Mouse (Mus musculus) kidney, embryonic 15.5 days (tissue): ENCODE measurements around the gene Tmtc1. TPM values are rescaled to one million over a fixed set of nuclear protein-coding genes. Genes with fewer than 3 reads are reported as not detected.
A peak's percentile ranks its signal among the peaks of the same experiment; 100 is the strongest.

Experiments
- ATAC-seq: fragments of 200-750 bp; cut with Nextera tagmentation; replicated peaks from 2 replicates; pipeline ENCODE4 v1.8.0; 2017; ENCODE audit warnings: moderate TSS enrichment; ENCODE audit not compliant: low FRiP score
- H3K27ac ChIP-seq: fragments of 300-500 bp; sonication (generic); 2 replicates; pipeline ENCODE4 v1.5.1; 2015; ENCODE audit warnings: mild to moderate bottlenecking, inconsistent platforms
- H3K27me3 ChIP-seq: fragments of 300-500 bp; sonication (generic); 2 replicates; pipeline ENCODE4 v1.6.1; 2015; ENCODE audit warnings: inconsistent platforms
- H3K36me3 ChIP-seq: fragments of 300-500 bp; sonication (generic); 2 replicates; pipeline ENCODE4 v1.6.1; 2015; ENCODE audit warnings: inconsistent platforms
- H3K4me1 ChIP-seq: fragments of 300-500 bp; sonication (generic); 2 replicates; pipeline ENCODE4 v1.6.1; 2015; ENCODE audit warnings: inconsistent platforms
- H3K4me2 ChIP-seq: fragments of 300-500 bp; sonication (generic); 2 replicates; pipeline ENCODE4 v1.6.1; 2015; ENCODE audit warnings: moderate library complexity, mild to moderate bottlenecking, inconsistent platforms
- H3K4me3 ChIP-seq: fragments of 300-500 bp; sonication (generic); replicated peaks from 2 replicates; pipeline ENCODE4 v1.5.1; 2015; ENCODE audit warnings: mild to moderate bottlenecking, inconsistent platforms
- H3K9ac ChIP-seq: fragments of 300-500 bp; sonication (generic); 2 replicates; pipeline ENCODE4 v1.6.1; 2015; ENCODE audit warnings: mild to moderate bottlenecking, inconsistent platforms
- H3K9me3 ChIP-seq: fragments of 300-500 bp; sonication (generic); replicated peaks from 2 replicates; pipeline ENCODE4 v1.6.1; 2016; ENCODE audit warnings: inconsistent platforms
- WGBS: fragments of 180-500 bp; shearing (Covaris S2); methylation state at CpG from one replicate; pipeline ENCODE4 v1.1.7; 2015; ENCODE audit warnings: mixed read lengths; 5-methylcytosine and 5-hydroxymethylcytosine counted together
- polyA plus RNA-seq: library from polyadenylated mRNA; unstranded; fragments of >200 nt; fragmentation: Nextera tagmentation; extraction: Ambion mirVana; gene quantifications from 2 replicates; pipeline ENCODE4 v1.2.1, GENCODE M21; 2015

The Tmtc1 gene
- polyA plus RNA-seq, 1 experiment from 2014 or later: 2.0 TPM

DNA sequence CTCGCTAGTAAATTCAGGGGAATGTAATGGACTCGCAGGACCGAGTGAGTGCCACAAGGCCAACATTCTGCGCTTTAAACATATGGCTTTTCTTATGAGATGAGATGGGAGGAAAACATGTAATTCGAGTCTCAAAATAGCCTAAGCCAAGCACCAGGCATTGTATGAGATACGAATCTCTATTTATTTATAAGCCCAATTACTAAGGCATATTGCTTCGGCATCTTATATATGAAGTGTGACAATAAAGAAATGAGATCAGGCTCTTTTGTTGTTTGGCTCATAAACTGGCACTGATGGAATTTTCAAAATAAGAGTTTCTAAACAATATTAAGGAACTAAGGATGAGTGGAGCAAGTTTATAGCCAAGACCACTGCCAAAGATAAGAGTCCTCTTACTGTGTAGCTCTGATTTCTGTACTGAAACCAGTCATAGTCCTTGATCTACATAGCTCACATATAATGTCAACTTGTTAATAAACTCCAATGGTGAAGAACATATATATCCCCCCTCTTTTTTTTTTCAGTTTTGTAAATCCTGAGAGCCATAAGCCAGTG, 84.8 kb downstream of the Tmtc1 start:
- no peak for ATAC-seq
- no peak overlapping the region for H3K4me2 ChIP-seq
- no peaks in the 10 kb centered on the region for H3K27me3 ChIP-seq
- 66% methylated on average over 7 of the region's 7 CpGs for WGBS
- H3K36me3 ChIP-seq: peaks cover 22% of the 10 kb centered on the region
- no peak overlapping the region for H3K27ac ChIP-seq
- H3K9ac ChIP-seq: no peak overlapping the region
- H3K4me3 ChIP-seq: no peak overlapping the region
- H3K9me3 ChIP-seq: peaks cover 5% of the 10 kb centered on the region; the same call in 1 of the 2 replicates
- H3K4me1 ChIP-seq: peaks cover 14% of the 10 kb centered on the region

DNA sequence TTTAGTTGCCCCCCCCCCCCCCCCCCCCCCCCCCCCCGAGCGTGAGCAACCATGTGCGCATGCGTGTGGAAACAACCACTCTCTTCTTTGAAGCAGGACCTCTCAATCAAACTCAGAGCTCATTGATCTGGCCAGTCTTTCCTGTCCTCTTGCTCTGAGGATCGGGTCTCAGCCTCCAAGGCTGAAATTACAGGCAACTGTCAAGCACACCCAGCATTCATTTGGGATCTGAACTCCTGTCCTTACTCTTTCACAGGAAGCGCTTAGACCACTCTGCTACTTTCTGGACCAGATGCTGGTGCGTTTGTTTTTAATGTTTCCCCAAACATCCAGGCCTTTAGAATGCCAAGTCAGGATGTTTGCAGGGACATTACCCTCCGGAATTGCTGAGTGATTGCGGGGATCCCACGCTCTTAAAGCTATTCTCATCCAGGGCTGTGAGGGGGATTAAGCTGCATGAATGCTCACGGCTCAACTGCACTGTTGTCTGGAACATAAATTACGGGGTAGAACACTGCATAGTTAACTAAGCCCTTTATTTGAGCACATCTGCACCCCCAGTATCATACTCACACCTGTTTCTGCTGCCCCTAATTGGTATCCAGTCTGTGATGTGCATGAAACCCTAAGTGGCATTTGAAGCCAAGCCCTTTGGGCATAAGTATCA, 85.5 kb downstream of the Tmtc1 start:
- H3K27ac ChIP-seq: no peak overlapping the region
- H3K9me3 ChIP-seq: peaks cover 5% of the 10 kb centered on the region; the same call in 1 of the 2 replicates
- peaks cover 22% of the 10 kb centered on the region for H3K36me3 ChIP-seq
- H3K4me2 ChIP-seq: no peak overlapping the region
- no peak overlapping the region for H3K9ac ChIP-seq
- ATAC-seq: no peak
- no peak overlapping the region for H3K4me3 ChIP-seq
- 52% methylated on average over 8 of the region's 12 CpGs for WGBS
- H3K27me3 ChIP-seq: no peaks in the 10 kb centered on the region
- peaks cover 14% of the 10 kb centered on the region for H3K4me1 ChIP-seq

DNA sequence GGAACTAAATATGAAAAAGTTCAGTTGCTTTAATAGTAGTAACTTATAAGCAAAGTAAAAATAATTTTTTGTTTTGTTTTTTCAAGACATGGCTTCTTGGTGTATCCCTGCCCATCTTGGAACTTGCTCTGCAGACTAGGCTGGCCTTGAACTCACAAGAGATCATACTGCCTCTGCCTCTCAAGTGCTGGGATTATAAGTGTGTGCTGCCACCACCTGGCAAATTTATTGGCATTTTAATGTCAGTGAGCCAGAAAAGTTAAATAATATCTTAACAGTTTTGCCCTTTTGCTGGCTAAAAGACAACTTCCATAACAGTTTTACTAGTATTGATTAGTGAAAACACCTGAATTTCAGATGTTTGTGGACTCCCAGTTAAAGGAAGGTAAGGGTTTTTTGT, 88.0 kb downstream of the Tmtc1 start:
- Histone ChIP-seq H3K27ac (no peak overlapping the region), H3K27me3 (no peaks in the 10 kb centered on the region), H3K4me1 (peaks cover 9% of the 10 kb centered on the region), H3K4me2 (no peak overlapping the region), H3K4me3 (no peak overlapping the region), H3K36me3 (peaks cover 22% of the 10 kb centered on the region), H3K9me3 (peaks cover 5% of the 10 kb centered on the region; the same call in 1 of the 2 replicates), H3K9ac (no peak overlapping the region)
- ATAC-seq: no peak

DNA sequence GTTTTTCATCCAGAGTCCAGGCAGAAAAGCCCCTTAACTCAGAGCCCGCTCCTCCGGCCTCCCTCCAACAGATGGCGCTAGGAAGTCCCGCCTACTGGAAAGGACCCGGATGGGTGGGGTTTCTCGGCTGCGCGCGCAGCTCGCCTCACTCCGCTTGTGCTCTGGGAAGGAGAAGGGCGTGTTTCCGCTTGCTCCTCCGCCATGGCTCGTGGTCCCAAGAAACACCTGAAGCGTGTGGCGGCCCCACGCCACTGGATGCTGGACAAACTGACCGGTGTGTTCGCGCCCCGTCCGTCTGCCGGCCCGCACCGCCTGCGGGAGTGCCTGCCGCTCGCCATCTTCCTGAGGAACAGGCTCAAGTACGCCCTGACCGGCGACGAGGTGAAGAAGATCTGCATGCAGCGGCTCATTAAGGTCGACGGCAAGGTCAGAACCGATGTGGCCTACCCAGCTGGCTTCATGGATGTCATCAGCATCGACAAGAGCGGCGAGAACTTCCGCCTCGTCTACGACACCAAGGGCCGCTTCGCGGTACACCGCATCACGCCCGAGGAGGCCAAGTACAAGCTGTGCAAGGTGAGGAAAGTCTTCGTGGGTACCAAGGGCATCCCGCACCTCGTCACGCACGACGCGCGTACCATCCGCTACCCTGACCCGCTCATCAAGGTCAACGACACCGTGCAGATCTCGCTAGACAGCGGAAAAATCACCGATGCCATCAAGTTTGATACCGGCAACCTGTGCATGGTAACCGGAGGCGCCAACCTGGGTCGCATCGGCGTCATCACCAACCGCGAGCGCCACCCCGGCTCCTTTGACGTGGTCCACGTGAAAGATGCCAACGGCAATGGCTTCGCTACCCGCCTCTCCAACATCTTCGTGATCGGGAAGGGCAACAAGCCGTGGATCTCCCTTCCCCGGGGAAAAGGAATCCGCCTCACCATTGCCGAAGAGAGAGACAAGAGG, 89.4 kb downstream of the Tmtc1 start:
- ATAC-seq: peak; percentile 91
- Histone ChIP-seq H3K27ac (no peak overlapping the region), H3K9ac (peak overlapping the region; percentile 48), H3K27me3 (no peaks in the 10 kb centered on the region), H3K4me2 (peak overlapping the region; percentile 71), H3K36me3 (peaks cover 22% of the 10 kb centered on the region), H3K4me3 (peak overlapping the region; percentile 50), H3K4me1 (peaks cover 9% of the 10 kb centered on the region), H3K9me3 (peaks cover 5% of the 10 kb centered on the region; the same call in 1 of the 2 replicates)
- WGBS: 32% methylated on average over 85 of the region's 85 CpGs

DNA sequence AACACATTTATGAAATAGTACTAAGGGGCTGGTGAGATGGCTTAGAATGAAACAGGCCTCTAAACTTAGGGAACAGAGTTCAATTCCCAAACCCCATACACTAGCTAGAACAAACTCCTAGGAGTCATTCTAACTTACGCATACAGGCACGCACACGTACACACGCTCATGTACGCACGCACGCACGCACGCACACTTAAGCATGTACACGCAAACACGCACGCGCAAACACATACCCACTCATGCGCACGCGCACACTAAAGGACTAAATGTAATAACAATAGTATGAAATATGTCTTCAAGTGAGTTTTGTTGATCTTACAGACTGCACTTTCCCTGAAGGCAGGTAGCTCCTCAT, 90.1 kb downstream of the Tmtc1 start:
- H3K9me3 ChIP-seq: peaks cover 5% of the 10 kb centered on the region; the same call in 1 of the 2 replicates
- WGBS: 83% methylated on average over 16 of the region's 16 CpGs

DNA sequence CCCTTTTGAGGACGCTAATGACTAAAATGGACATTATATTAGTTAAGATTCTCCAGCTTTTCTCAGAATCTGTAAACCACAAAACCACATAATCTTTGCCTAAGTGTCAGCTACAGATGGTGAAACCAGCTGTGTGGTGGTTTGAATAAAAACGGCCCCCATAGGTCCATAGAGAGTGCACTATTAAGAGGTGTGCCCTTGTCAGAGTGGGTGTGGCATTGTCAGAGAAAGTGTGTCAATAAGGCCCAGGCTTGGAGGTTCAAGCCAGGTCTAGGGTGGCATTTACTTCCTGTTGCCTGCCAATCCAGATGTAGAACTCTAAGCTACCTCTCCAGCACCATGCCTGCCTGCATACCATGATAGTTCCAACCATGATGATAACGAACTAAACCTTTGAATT, 99.2 kb downstream of the Tmtc1 start:
- H3K9me3 ChIP-seq: no peaks in the 10 kb centered on the region
- ATAC-seq: no peak
- H3K4me1 ChIP-seq: no peaks in the 10 kb centered on the region
- H3K4me2 ChIP-seq: no peak overlapping the region
- no peaks in the 10 kb centered on the region for H3K36me3 ChIP-seq
- H3K4me3 ChIP-seq: no peak overlapping the region
- H3K27me3 ChIP-seq: no peaks in the 10 kb centered on the region
- no peak overlapping the region for H3K27ac ChIP-seq
- no peak overlapping the region for H3K9ac ChIP-seq
- 84% methylated on average over 3 of the region's 3 CpGs for WGBS

More for the DNA sequence above, 90.1 kb downstream of the Tmtc1 start:
- H3K4me3 ChIP-seq: peak overlapping the region; percentile 50
- peak; percentile 44 for ATAC-seq
- peaks cover 22% of the 10 kb centered on the region for H3K36me3 ChIP-seq
- H3K27me3 ChIP-seq: no peaks in the 10 kb centered on the region
- peaks cover 7% of the 10 kb centered on the region for H3K4me1 ChIP-seq
- H3K9ac ChIP-seq: no peak overlapping the region
- H3K4me2 ChIP-seq: peak overlapping the region; percentile 71
- H3K27ac ChIP-seq: no peak overlapping the region

DNA sequence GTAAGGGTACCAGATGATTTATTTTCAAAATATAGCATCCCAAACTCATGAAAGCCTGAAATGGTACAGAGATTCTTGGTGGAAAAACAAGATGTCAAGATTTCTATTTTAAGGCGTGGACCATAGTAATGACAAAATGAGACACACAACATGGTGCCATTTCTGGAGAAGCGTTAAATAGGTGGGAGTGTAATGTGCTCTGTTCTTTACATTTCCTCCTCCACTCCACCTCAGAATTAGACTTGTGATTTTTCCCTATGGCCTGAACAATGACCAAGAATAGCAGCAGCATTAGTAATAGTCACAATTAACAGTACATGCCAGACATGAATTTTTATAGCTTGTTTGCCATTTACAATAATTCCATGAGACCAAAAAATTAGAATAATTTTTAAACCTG, 102.0 kb downstream of the Tmtc1 start:
- Histone ChIP-seq H3K4me3 (no peak overlapping the region), H3K4me2 (no peak overlapping the region), H3K27me3 (no peaks in the 10 kb centered on the region), H3K27ac (no peak overlapping the region), H3K36me3 (no peaks in the 10 kb centered on the region), H3K4me1 (no peaks in the 10 kb centered on the region), H3K9ac (no peak overlapping the region), H3K9me3 (no peaks in the 10 kb centered on the region)
- no peak for ATAC-seq
- 78% methylated on average over 2 of the region's 2 CpGs for WGBS

DNA sequence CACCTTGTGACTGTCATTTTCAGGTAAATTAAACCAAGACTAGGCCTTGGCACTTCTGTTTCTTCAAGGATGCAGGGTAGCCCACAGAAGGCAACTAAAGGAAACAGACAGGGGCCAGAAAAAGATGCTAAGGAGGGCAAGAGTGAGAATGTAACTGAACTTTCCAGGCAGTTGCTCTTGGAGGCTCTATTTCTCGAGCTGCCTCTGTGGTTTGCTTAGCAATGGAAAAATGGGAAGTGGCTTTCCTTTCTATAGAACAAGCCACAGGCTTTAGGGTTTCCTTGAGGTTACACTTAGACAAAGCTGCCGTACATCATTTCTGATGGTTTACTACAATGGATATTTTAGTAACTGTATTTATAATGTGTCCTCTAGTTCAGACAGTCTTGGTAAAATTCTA, 102.4 kb downstream of the Tmtc1 start:
- 79% methylated on average over 2 of the region's 2 CpGs for WGBS
- Histone ChIP-seq H3K27ac (no peak overlapping the region), H3K9me3 (no peaks in the 10 kb centered on the region)

DNA sequence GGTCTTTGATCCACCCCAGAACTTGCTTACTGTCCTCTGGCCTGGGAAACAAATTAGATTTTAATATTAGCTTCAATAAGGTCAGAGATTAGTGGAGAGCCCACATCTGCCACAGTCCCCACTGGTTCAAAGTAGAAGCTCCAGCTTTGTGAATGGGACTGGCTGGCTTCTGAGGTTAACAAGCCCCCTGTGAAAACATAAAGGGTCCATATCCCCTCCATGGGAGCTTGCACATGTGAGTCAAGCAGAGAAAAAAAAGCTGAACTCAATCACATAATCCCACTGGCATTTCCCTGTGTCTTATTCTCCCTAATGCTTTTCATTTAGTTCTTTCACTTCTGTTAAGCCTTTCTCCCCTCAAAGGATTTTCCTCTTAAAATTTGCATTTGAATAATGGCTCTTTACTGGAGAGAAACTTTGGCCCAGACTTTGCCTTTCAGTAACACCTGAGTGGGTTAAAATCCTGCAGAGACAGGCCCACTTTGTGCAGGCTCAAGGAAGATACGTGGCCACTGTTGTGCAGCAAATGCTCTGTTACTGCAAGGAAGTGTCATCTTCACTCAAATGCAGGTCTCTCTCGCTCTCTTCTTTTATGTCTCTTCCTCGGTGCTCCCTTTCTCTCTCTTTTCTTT, 105.7 kb downstream of the Tmtc1 start:
- H3K4me3 ChIP-seq: no peak overlapping the region
- no peaks in the 10 kb centered on the region for H3K27me3 ChIP-seq
- ATAC-seq: no peak
- no peak overlapping the region for H3K9ac ChIP-seq
- no peak overlapping the region for H3K27ac ChIP-seq
- no peaks in the 10 kb centered on the region for H3K36me3 ChIP-seq
- no peaks in the 10 kb centered on the region for H3K9me3 ChIP-seq
- no peak overlapping the region for H3K4me2 ChIP-seq
- WGBS: 80% methylated on average over 3 of the region's 3 CpGs
- H3K4me1 ChIP-seq: no peaks in the 10 kb centered on the region

More for the DNA sequence above, 102.4 kb downstream of the Tmtc1 start:
- Histone ChIP-seq H3K4me1 (no peaks in the 10 kb centered on the region), H3K4me3 (no peak overlapping the region), H3K27me3 (no peaks in the 10 kb centered on the region), H3K9ac (no peak overlapping the region), H3K4me2 (no peak overlapping the region), H3K36me3 (no peaks in the 10 kb centered on the region)
- no peak for ATAC-seq

DNA sequence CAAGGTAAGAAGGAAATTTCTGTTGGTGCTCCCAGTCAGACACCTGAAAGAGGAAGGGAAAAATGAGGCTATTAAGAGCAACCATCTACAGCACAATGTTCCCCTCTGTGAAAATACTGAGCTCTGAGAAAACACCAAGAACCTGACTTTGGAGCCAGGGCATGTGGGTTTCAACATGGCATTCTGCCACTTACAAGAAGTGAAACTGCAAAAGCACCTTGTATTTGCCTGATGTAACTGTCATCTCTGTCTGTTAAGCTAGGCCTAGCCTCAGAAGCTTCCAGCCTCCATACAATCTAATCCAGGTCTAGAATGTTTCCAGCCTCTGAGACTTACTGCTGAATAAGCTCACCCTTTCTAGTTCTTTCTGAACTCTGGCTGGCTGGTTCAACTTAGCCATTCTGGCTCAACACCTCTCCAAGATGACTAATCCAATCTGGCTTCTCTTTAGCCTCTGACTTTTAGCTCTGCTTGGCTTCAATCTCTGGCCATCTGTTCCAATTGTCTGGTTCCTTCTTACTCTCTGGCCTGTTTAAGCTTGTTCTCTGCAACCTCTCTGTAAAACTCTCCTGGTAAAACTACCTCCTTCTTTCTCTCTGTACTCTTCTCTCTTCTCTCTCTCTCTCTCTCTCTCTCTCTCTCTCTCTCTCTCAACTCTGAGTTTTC, 107.8 kb downstream of the Tmtc1 start:
- no peak for ATAC-seq
- no peaks in the 10 kb centered on the region for H3K27me3 ChIP-seq
- no peaks in the 10 kb centered on the region for H3K4me1 ChIP-seq

DNA sequence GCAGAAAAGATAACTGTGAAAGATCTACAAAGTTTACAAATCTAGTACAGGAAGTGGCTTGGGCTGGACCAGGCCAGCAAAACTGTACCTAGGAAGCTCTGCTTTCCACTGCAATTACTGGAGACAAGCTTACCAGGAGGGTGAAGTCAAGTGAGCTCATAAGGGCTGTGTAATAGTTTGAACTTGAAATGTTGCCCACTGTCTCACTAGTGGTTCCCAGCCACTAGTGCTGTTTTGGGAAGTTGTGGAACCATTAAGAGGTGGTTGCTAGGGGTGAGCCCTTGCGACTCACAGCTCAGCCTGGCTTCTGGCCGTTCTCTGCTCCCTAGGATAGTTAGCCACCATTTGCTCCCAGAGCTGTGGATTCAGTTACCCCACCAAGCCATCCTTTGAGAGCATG, 112.3 kb downstream of the Tmtc1 start:
- H3K4me3 ChIP-seq: no peak overlapping the region
- ATAC-seq: no peak
- WGBS: 53% methylated on average over 2 of the region's 2 CpGs

More for the DNA sequence above, 107.8 kb downstream of the Tmtc1 start:
- no peak overlapping the region for H3K4me2 ChIP-seq
- H3K27ac ChIP-seq: no peak overlapping the region
- H3K36me3 ChIP-seq: no peaks in the 10 kb centered on the region
- no peak overlapping the region for H3K9ac ChIP-seq
- no peaks in the 10 kb centered on the region for H3K9me3 ChIP-seq
- H3K4me3 ChIP-seq: no peak overlapping the region

More for the DNA sequence above, 112.3 kb downstream of the Tmtc1 start:
- Histone ChIP-seq H3K27ac (no peak overlapping the region), H3K9ac (no peak overlapping the region), H3K9me3 (no peaks in the 10 kb centered on the region), H3K27me3 (no peaks in the 10 kb centered on the region), H3K36me3 (no peaks in the 10 kb centered on the region), H3K4me1 (no peaks in the 10 kb centered on the region), H3K4me2 (no peak overlapping the region)
